Mouse (Mus musculus) G1E (cell line): ENCODE data around the gene Tgfb1.
A peak's percentile ranks its signal among the peaks of the same experiment; 100 is the strongest.

ENCODE experiments used
- CTCF ChIP-seq: IDR thresholded peaks from 2 replicates; pipeline ENCODE4 v1.5.1; 2012; ENCODE audit warnings: low read depth, low read length, inconsistent platforms, mixed read lengths
- GATA1 ChIP-seq: IDR thresholded peaks from 2 replicates; pipeline ENCODE4 v1.6.1; 2012; ENCODE audit warnings: borderline replicate concordance, low read length, inconsistent platforms, mixed read lengths

DNA sequence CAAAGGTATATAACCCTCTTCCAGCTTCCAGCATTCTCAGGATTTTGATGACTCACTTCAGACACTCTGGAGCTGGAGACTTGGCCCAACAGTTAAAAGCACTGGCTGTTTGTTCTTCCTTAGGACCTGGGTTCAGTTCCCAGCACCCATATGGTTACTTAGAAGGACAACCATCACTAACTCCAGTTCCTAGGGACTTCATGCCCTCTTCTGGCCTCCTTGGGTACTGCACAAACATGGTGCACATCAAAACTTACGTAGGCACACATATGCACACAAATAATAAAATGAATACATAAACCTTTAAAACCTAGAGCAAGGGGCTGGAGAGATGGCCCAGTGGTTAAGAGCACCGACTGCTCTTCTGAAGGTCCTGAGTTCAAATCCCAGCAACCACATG lies 15.5 kb downstream of the Tgfb1 start:
- TF ChIP-seq CTCF (0 out of 2 replicates have a peak, but pooled peaks have one; percentile 6), GATA1 (no peak)
